Mouse (Mus musculus): Measurements from ENCODE around the gene Rfc5. TPM values are rescaled to one million over a fixed set of nuclear protein-coding genes. Genes with fewer than 3 reads are reported as not detected.
A peak's percentile ranks its signal among the peaks of the same experiment; 100 is the strongest.
"Not testable (repeated sequence)": the region's sequence is repeated elsewhere in the genome, so short reads cannot be mapped to it uniquely, and the experiment has no call there.

Gene Rfc5
- 105 TPM in 2 replicates for polyA plus RNA-seq (2016; fragmentation: Nextera tagmentation; extraction: Ambion mirVana)

DNA sequence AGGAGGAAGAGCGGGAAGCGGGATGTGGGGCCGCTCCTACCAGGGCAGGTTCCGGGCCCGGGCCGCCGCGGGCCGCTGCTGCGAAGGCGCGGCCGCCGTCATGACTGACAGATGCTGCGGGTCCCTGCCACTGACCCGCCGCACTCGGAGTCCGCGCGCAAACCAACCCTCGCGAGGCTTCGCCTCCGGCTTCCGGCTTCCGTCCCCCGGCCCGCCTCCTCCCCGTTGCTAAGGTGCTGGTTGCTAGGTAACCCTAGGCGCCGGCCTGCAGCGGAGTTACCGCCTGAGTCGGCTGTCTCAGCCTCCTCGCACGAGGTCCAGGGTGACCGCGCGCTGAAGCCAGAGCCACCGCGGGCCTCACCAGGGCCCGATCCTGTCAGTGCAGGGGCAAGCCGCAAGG lies at the start of gene Rfc5:
TSS of gene Rfc5 (minus strand) at position 171 of the 400 bp plus-strand sequence.
- Histone ChIP-seq H3K4me2 (peak within 1 kb of the TSS; percentile 68), H3K9ac (replicated peaks) (peak within 1 kb of the TSS; percentile 85), H3K9me3 (0 out of 2 replicates have a peak, but pooled peaks cover 4% of the 10 kb centered on the region), H3K4me3 (replicated peaks) (peak within 1 kb of the TSS; percentile 65), H3K27ac (peak within 1 kb of the TSS; percentile 74; the same call in 1 of the 2 replicates), H3K27me3 (no peaks in the 10 kb centered on the region), H3K4me1 (replicated peaks) (peaks cover 14% of the 10 kb centered on the region), H3K36me3 (peaks cover 28% of the 10 kb centered on the region)
- under 1% methylated on average over 44 of the region's 44 CpGs for WGBS
- ATAC-seq (ENCODE audit: insufficient number of reproducible peaks, insufficient read depth, low FRiP score, low TSS enrichment, low read depth), result peak; percentile 94

GRCm38 (mm10) chr5:117433501-117433900 lies 44.7 kb upstream of the Rfc5 start:
- not testable (repeated sequence) for H3K27me3 ChIP-seq; ATAC-seq (ENCODE audit: insufficient number of reproducible peaks, insufficient read depth, low FRiP score, low TSS enrichment, low read depth); H3K27ac ChIP-seq; H3K9me3 ChIP-seq; H3K4me3 ChIP-seq (replicated peaks); H3K36me3 ChIP-seq; H3K4me2 ChIP-seq; H3K4me1 ChIP-seq (replicated peaks); H3K9ac ChIP-seq (replicated peaks)
- 96% methylated on average over 7 of the region's 7 CpGs for WGBS

GRCm38 (mm10) chr5:117417442-117417841 lies 28.6 kb upstream of the Rfc5 start:
- Histone ChIP-seq H3K36me3 (no peaks in the 10 kb centered on the region), H3K4me3 (replicated peaks) (no peak overlapping the region), H3K4me2 (no peak overlapping the region), H3K27me3 (peaks cover 53% of the 10 kb centered on the region), H3K9me3 (no peaks in the 10 kb centered on the region), H3K27ac (no peak overlapping the region), H3K4me1 (replicated peaks) (peaks cover 14% of the 10 kb centered on the region), H3K9ac (replicated peaks) (no peak overlapping the region)
- WGBS, result 85% methylated on average over 2 of the region's 2 CpGs
- ATAC-seq (ENCODE audit: insufficient number of reproducible peaks, insufficient read depth, low FRiP score, low TSS enrichment, low read depth), result no peak

GRCm38 (mm10) chr5:117415011-117415912 lies 26.4 kb upstream of the Rfc5 start:
- H3K4me2 ChIP-seq, result peak overlapping the region; percentile 100
- no peaks in the 10 kb centered on the region for H3K36me3 ChIP-seq
- no peak overlapping the region for H3K9ac ChIP-seq (replicated peaks)
- no peaks in the 10 kb centered on the region for H3K9me3 ChIP-seq
- H3K4me3 ChIP-seq (replicated peaks), result no peak overlapping the region
- ATAC-seq (ENCODE audit: insufficient number of reproducible peaks, insufficient read depth, low FRiP score, low TSS enrichment, low read depth), result no peak
- no peak overlapping the region for H3K27ac ChIP-seq
- peaks cover 14% of the 10 kb centered on the region for H3K4me1 ChIP-seq (replicated peaks)
- peaks cover 75% of the 10 kb centered on the region for H3K27me3 ChIP-seq
- WGBS, result 24% methylated on average over 18 of the region's 19 CpGs

GRCm38 (mm10) chr5:117414611-117415010 lies 25.8 kb upstream of the Rfc5 start:
- Histone ChIP-seq H3K4me3 (replicated peaks) (peak overlapping the region; percentile 65), H3K27ac (no peak overlapping the region), H3K4me1 (replicated peaks) (peaks cover 14% of the 10 kb centered on the region), H3K9me3 (no peaks in the 10 kb centered on the region), H3K4me2 (peak overlapping the region; percentile 100), H3K9ac (replicated peaks) (no peak overlapping the region), H3K36me3 (no peaks in the 10 kb centered on the region), H3K27me3 (peaks cover 81% of the 10 kb centered on the region)
- 1% methylated on average over 10 of the region's 10 CpGs for WGBS
- ATAC-seq (ENCODE audit: insufficient number of reproducible peaks, insufficient read depth, low FRiP score, low TSS enrichment, low read depth), result no peak

- Histone ChIP-seq H3K36me3 (no peaks in the 10 kb centered on the region), H3K9ac (replicated peaks) (peak within 1 kb of the TSS; percentile 50), H3K27me3 (peaks cover 89% of the 10 kb centered on the region), H3K4me1 (replicated peaks) (peaks cover 14% of the 10 kb centered on the region), H3K9me3 (no peaks in the 10 kb centered on the region), H3K4me2 (peak within 1 kb of the TSS; percentile 100), H3K4me3 (replicated peaks) (peak within 1 kb of the TSS; percentile 65), H3K27ac (no peak within 1 kb of the TSS)
- no peak; the same call in 1 of the 2 replicates for ATAC-seq (ENCODE audit: insufficient number of reproducible peaks, insufficient read depth, low FRiP score, low TSS enrichment, low read depth)
- under 1% methylated on average over 79 of the region's 89 CpGs for WGBS
Observed at GRCm38 (mm10) chr5:117413507-117414501, 25.0 kb upstream of the Rfc5 start, which contains the start of gene Ksr2. Ksr2 (plus strand) TSS chr5:117414000.

DNA sequence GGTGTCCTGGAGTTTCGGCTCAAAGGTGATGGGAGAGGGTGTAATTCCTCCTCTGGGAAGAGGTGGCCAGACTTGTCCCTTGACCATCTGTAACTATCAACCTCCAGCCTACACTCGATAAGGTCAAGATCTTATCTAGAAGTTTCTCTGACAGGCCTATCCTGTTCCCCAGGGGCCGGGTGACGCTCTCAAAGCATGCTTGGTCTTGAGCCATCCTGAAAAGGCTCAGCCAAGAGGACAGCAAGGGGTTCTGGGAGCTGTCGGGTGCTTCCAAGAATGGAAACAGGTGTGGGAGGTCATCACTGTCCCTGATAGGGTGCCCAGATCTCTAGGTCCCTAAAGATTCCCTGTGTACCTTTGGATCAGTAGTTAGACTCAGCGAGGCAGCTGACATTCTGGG lies 20.5 kb upstream of the Rfc5 start:
- Histone ChIP-seq H3K4me1 (replicated peaks) (peaks cover 11% of the 10 kb centered on the region), H3K9ac (replicated peaks) (no peak overlapping the region), H3K4me3 (replicated peaks) (no peak overlapping the region), H3K27me3 (peaks cover 56% of the 10 kb centered on the region), H3K27ac (no peak overlapping the region), H3K9me3 (no peaks in the 10 kb centered on the region), H3K36me3 (no peaks in the 10 kb centered on the region), H3K4me2 (no peak overlapping the region)
- WGBS, result 73% methylated on average over 6 of the region's 6 CpGs
- no peak for ATAC-seq (ENCODE audit: insufficient number of reproducible peaks, insufficient read depth, low FRiP score, low TSS enrichment, low read depth)

- WGBS, result 58% methylated on average over 4 of the region's 4 CpGs
Observed at GRCm38 (mm10) chr5:117408216-117408615, 19.4 kb upstream of the Rfc5 start.

DNA sequence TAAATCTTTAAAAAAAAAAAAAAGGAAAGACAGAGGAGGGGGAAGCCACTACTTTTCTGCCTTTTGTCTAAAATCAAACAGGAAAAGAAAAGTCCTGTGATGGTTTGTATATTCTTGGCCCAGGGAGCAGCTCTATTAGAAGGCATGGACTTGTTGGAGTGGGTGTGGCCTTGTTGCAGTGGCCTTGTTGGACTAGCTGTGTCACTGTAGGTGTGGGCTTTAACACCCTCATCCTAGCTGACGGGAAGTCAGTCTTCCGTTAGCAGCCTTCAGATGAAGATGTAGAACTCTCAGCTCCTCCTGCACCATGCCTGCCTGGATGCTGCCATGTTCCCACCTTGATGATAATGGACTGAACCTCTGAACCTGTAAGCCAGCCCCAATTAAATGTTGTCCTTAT lies 15.8 kb upstream of the Rfc5 start:
- H3K4me3 ChIP-seq (replicated peaks); H3K4me1 ChIP-seq (replicated peaks); H3K9me3 ChIP-seq; H3K9ac ChIP-seq (replicated peaks); H3K27ac ChIP-seq; ATAC-seq (ENCODE audit: insufficient number of reproducible peaks, insufficient read depth, low FRiP score, low TSS enrichment, low read depth); H3K36me3 ChIP-seq; H3K4me2 ChIP-seq; H3K27me3 ChIP-seq: not testable (repeated sequence)
- 83% methylated on average over 2 of the region's 2 CpGs for WGBS

More at GRCm38 (mm10) chr5:117408216-117408615, 19.4 kb upstream of the Rfc5 start:
- Histone ChIP-seq H3K4me1 (replicated peaks) (peaks cover 1% of the 10 kb centered on the region; the same call in 1 of the 2 replicates), H3K27ac (no peak overlapping the region), H3K36me3 (no peaks in the 10 kb centered on the region), H3K4me3 (replicated peaks) (no peak overlapping the region), H3K9ac (replicated peaks) (no peak overlapping the region), H3K4me2 (no peak overlapping the region), H3K9me3 (no peaks in the 10 kb centered on the region), H3K27me3 (peaks cover 44% of the 10 kb centered on the region)
- no peak for ATAC-seq (ENCODE audit: insufficient number of reproducible peaks, insufficient read depth, low FRiP score, low TSS enrichment, low read depth)

- Histone ChIP-seq H3K27me3 (no peaks in the 10 kb centered on the region), H3K9ac (replicated peaks) (no peak overlapping the region), H3K9me3 (no peaks in the 10 kb centered on the region), H3K4me3 (replicated peaks) (no peak overlapping the region), H3K36me3 (no peaks in the 10 kb centered on the region), H3K4me2 (no peak overlapping the region), H3K27ac (no peak overlapping the region), H3K4me1 (replicated peaks) (no peaks in the 10 kb centered on the region)
- no peak for ATAC-seq (ENCODE audit: insufficient number of reproducible peaks, insufficient read depth, low FRiP score, low TSS enrichment, low read depth)
- WGBS, result 85% methylated on average over 8 of the region's 8 CpGs
Observed at GRCm38 (mm10) chr5:117403609-117404008, 14.8 kb upstream of the Rfc5 start.

DNA sequence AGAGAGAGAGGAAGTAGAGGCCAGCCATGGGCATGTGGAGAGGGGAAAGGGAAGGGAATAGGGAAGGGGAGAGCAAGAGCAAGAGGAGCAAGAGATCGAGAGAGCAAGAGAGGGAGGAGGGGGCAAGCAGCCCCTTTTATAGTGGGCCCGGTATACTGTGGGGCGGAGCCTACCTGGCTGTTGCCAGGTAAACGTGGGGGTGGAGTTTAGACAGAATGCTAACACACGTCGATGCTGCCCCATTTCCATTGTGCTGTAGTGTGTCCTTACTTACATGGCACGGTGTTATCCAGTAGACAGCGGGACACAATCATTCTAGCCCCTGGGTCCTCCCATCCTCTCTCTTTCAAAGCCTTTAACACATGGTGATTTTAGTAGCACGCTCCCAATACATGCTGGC lies 10.4 kb upstream of the Rfc5 start:
- Histone ChIP-seq H3K36me3 (no peaks in the 10 kb centered on the region), H3K27me3 (no peaks in the 10 kb centered on the region), H3K9me3 (no peaks in the 10 kb centered on the region), H3K4me2 (no peak overlapping the region), H3K9ac (replicated peaks) (no peak overlapping the region), H3K27ac (no peak overlapping the region), H3K4me1 (replicated peaks) (0 out of 2 replicates have a peak, but pooled peaks cover 6% of the 10 kb centered on the region), H3K4me3 (replicated peaks) (no peak overlapping the region)
- no peak for ATAC-seq (ENCODE audit: insufficient number of reproducible peaks, insufficient read depth, low FRiP score, low TSS enrichment, low read depth)
- 77% methylated on average over 9 of the region's 9 CpGs for WGBS

Measured in limb, embryonic 12.5 days (tissue).